9 mouse cellular contexts compared by ENCODE assay signal in genomic region chr12:56344771-56345314, GRCm38 (mm10). TPM values are rescaled to one million over a fixed set of nuclear protein-coding genes. Genes with fewer than 3 reads are reported as not detected.
DNase-seq lines count a peak whose midpoint lies in the region; ATAC-seq and TF ChIP-seq lines count a peak whose summit lies in the region.
"Had no signal": no experiment of that assay in that cellular context is flagged by ENCODE, and none has a peak within 500 bp of the region (broad histone marks: within the 10 kb centered on the region; RNA-seq: fewer than 3 reads in every experiment).

No protein-coding gene starts in this region.

- H3K4me1 ChIP-seq in thymus, adult 2 months (replicated peaks; ENCODE audit: control insufficient read depth, insufficient read depth, low read length), result no peaks in the 10 kb centered on the region
- no peaks in the 10 kb centered on the region for H3K4me1 ChIP-seq in liver, embryonic 11.5 days (replicated peaks; ENCODE audit: control insufficient read depth, insufficient read depth, low read length)
- H3K4me1 ChIP-seq in stomach, postnatal 0 days (replicated peaks; ENCODE audit: control insufficient read depth, insufficient read depth), result no peaks in the 10 kb centered on the region

- no peak for DNase-seq in thymus, adult 2 months
- no peak for DNase-seq in thymus, adult 18-20 months
- no peak for DNase-seq in liver, embryonic 11.5 days (ENCODE audit: low spot score)
- DNase-seq in stomach, postnatal 0 days (ENCODE audit: low spot score), result no peak
- no peak for DNase-seq in gastrocnemius, adult 8-10 months (ENCODE audit: low spot score in 2 of 2)
- DNase-seq in frontal cortex, postnatal 10 days (ENCODE audit: low spot score in 2 of 2), result no peak
- DNase-seq: kidney, postnatal 36 days had no signal

- peak overlapping the region; percentile 82 for H3K9ac ChIP-seq in liver, embryonic 11.5 days (ENCODE audit: low read depth, low read length)
- peak overlapping the region; percentile 96 for H3K9ac ChIP-seq in stomach, postnatal 0 days (ENCODE audit: low read length)

- WGBS in thymus, adult 2 months, result 5% methylated on average over 5 of the region's 5 CpGs
- 2% methylated on average over 5 of the region's 5 CpGs for WGBS in liver, embryonic 11.5 days
- WGBS in stomach, postnatal 0 days, result under 1% methylated on average over 5 of the region's 5 CpGs

- ATAC-seq in erythroblast, adult 5-6 weeks (replicated peaks; ENCODE audit: low FRiP score, poor library complexity, severe bottlenecking), result 0 out of 2 replicates have a peak, but pooled peaks have one; percentile 19
- ATAC-seq in liver, embryonic 11.5 days (replicated peaks; ENCODE audit: low FRiP score), result no peak
- ATAC-seq in stomach, postnatal 0 days (ENCODE audit: low FRiP score, low TSS enrichment), result no peak
- no peak; the same call in 1 of the 2 replicates for ATAC-seq in megakaryocyte-erythroid progenitor cell, adult 5-6 weeks (replicated peaks; ENCODE audit: low FRiP score, low TSS enrichment, poor library complexity, severe bottlenecking)

- peak overlapping the region; percentile 67 for H3K4me2 ChIP-seq in liver, embryonic 11.5 days
- H3K4me2 ChIP-seq in stomach, postnatal 0 days (replicated peaks; ENCODE audit: low read depth), result peak overlapping the region; percentile 66

- H3K36me3 ChIP-seq in thymus, adult 2 months (ENCODE audit: control insufficient read depth, insufficient read depth, low read length), result peaks cover 3% of the 10 kb centered on the region; the same call in 1 of the 2 replicates
- H3K36me3 ChIP-seq in liver, embryonic 11.5 days (ENCODE audit: control insufficient read depth, insufficient read depth, low read length), result no peaks in the 10 kb centered on the region
- no peaks in the 10 kb centered on the region for H3K36me3 ChIP-seq in stomach, postnatal 0 days (ENCODE audit: control insufficient read depth, insufficient read depth, low read length)

- no peak for TF ChIP-seq POLR2A in thymus, adult 2 months (IDR thresholded peaks at IDR 0.05; ENCODE audit: control insufficient read depth, extremely low read depth, insufficient read depth, low read length, poor library complexity)

- no peaks in the 10 kb centered on the region for H3K27me3 ChIP-seq in thymus, adult 2 months (ENCODE audit: control insufficient read depth, insufficient read depth, low read length)
- H3K27me3 ChIP-seq in liver, embryonic 11.5 days (replicated peaks; ENCODE audit: control insufficient read depth, insufficient read depth, low read length), result no peaks in the 10 kb centered on the region
- H3K27me3 ChIP-seq in stomach, postnatal 0 days (ENCODE audit: control insufficient read depth, insufficient read depth, low read length), result no peaks in the 10 kb centered on the region

- H3K9me3 ChIP-seq in liver, embryonic 11.5 days (ENCODE audit: control insufficient read depth, low read length), result no peaks in the 10 kb centered on the region
- no peaks in the 10 kb centered on the region for H3K9me3 ChIP-seq in stomach, postnatal 0 days (ENCODE audit: control insufficient read depth, low read length)

- H3K4me3 ChIP-seq in thymus, adult 2 months (ENCODE audit: control insufficient read depth, insufficient read depth, low read length), result peak overlapping the region; percentile 77
- peak overlapping the region; percentile 94 for H3K4me3 ChIP-seq in liver, embryonic 11.5 days (ENCODE audit: low read depth, low read length)
- peak overlapping the region; percentile 95 for H3K4me3 ChIP-seq in stomach, postnatal 0 days (ENCODE audit: low read depth, low read length)

- TF ChIP-seq CTCF in thymus, adult 2 months (IDR thresholded peaks at IDR 0.05; ENCODE audit: borderline replicate concordance, control insufficient read depth, extremely low read depth, insufficient read depth, low read length, poor library complexity), result no peak
- no peak for TF ChIP-seq CTCF in stomach, postnatal 0 days (IDR thresholded peaks at IDR 0.05; ENCODE audit: low read depth)

- H3K27ac ChIP-seq in thymus, adult 2 months (ENCODE audit: control insufficient read depth, insufficient read depth, low read length), result no peak overlapping the region
- no peak overlapping the region; the same call in 1 of the 2 replicates for H3K27ac ChIP-seq in liver, embryonic 11.5 days (ENCODE audit: low read depth, low read length)
- no peak overlapping the region for H3K27ac ChIP-seq in stomach, postnatal 0 days (replicated peaks)

- TF ChIP-seq EP300 in stomach, postnatal 0 days (optimal IDR thresholded peaks at IDR 0.05), result no peak

RNA-seq across cellular contexts. Expression of gene Mbip, which starts 0.9 kb away (rescaled TPM):
- polyA plus RNA-seq in thymus, adult 2 months (2012; rRNA removed), result 18.0 and 18.4 TPM in 2 replicates
- 4.8 and 9.4 TPM in 2 replicates for total RNA-seq in erythroblast, adult 5-6 weeks (2015; ENCODE audit: low replicate concordance)
- 7.6 and 9.3 TPM in 2 replicates for total RNA-seq in erythroblast, adult 5-6 weeks (2017; ENCODE audit: low replicate concordance)
- polyA plus RNA-seq in liver, embryonic 11.5 days (2014; fragmentation: Nextera tagmentation; extraction: Ambion mirVana), result 23.8 and 23.9 TPM in 2 replicates
- polyA plus RNA-seq in stomach, postnatal 0 days (2015; fragmentation: Nextera tagmentation; extraction: Ambion mirVana), result 18.6 and 19.9 TPM in 2 replicates
- 20.2 and 27.0 TPM in 2 replicates for total RNA-seq in megakaryocyte-erythroid progenitor cell, adult 5-6 weeks (2014; fragmentation: Nextera tagmentation)
- total RNA-seq in megakaryocyte-erythroid progenitor cell, adult 5-6 weeks (2017), result 34.7 and 37.8 TPM in 2 replicates
- 1 to 10 TPM; 4.3 to 5.0 (median 4.6) TPM for total RNA-seq in gastrocnemius, adult 8-10 months (2022)
